Mouse (Mus musculus) liver, embryonic 15.5 days (tissue): ENCODE measurements around the gene Atg7. TPM values are rescaled to one million over a fixed set of nuclear protein-coding genes. Genes with fewer than 3 reads are reported as not detected.

Source experiments
- ATAC-seq: fragments of 200-750 bp; cut with Nextera tagmentation; 2 replicates; pipeline ENCODE4 v1.8.0; 2017; ENCODE audit warnings: moderate number of reproducible peaks, mild to moderate bottlenecking, moderate library complexity; ENCODE audit not compliant: insufficient read depth
- H3K27ac ChIP-seq: fragments of 300-500 bp; sonication (generic); replicated peaks from 2 replicates; pipeline ENCODE4 v1.5.1; 2015; ENCODE audit warnings: mild to moderate bottlenecking, inconsistent platforms
- H3K27me3 ChIP-seq: fragments of 300-500 bp; sonication (generic); 2 replicates; pipeline ENCODE4 v1.6.1; 2015; ENCODE audit warnings: mild to moderate bottlenecking, inconsistent platforms
- H3K36me3 ChIP-seq: fragments of 300-500 bp; sonication (generic); replicated peaks from 2 replicates; pipeline ENCODE4 v1.6.1; 2015; ENCODE audit warnings: moderate library complexity, mild to moderate bottlenecking, inconsistent platforms
- H3K4me1 ChIP-seq: fragments of 300-500 bp; sonication (generic); replicated peaks from 2 replicates; pipeline ENCODE4 v1.6.1; 2015; ENCODE audit warnings: inconsistent platforms
- H3K4me2 ChIP-seq: fragments of 300-500 bp; sonication (generic); 2 replicates; pipeline ENCODE4 v1.6.1; 2015; ENCODE audit warnings: moderate library complexity, mild to moderate bottlenecking, inconsistent platforms
- H3K4me3 ChIP-seq: fragments of 300-500 bp; sonication (generic); replicated peaks from 2 replicates; pipeline ENCODE4 v1.5.1; 2015; ENCODE audit warnings: mild to moderate bottlenecking, inconsistent platforms
- H3K9ac ChIP-seq: fragments of 300-500 bp; sonication (generic); 2 replicates; pipeline ENCODE4 v1.6.1; 2015; ENCODE audit warnings: moderate library complexity, mild to moderate bottlenecking, inconsistent platforms
- H3K9me3 ChIP-seq: fragments of 300-500 bp; sonication (generic); replicated peaks from 2 replicates; pipeline ENCODE4 v1.6.1; 2016; ENCODE audit warnings: inconsistent platforms
- WGBS: fragments of 180-500 bp; shearing (Covaris S2); methylation state at CpG from one replicate; pipeline ENCODE4 v1.1.7; 2015; ENCODE audit warnings: mixed read lengths; ENCODE audit not compliant: insufficient replicate concordance; 5-methylcytosine and 5-hydroxymethylcytosine counted together
- polyA plus RNA-seq: library from polyadenylated mRNA; unstranded; fragments of >200 nt; fragmentation: Nextera tagmentation; extraction: Ambion mirVana; gene quantifications from 2 replicates; pipeline ENCODE4 v1.2.1, GENCODE M21; 2015

Gene Atg7
- polyA plus RNA-seq, 1 experiment from 2014 or later: 12.5 TPM

GRCm38 (mm10) chr6:114893427-114894209, 250.7 kb downstream of the Atg7 start:
- Histone ChIP-seq H3K4me2 (peak overlapping the region; percentile 43), H3K9me3 (no peaks in the 10 kb centered on the region), H3K4me3 (no peak overlapping the region), H3K27me3 (no peaks in the 10 kb centered on the region), H3K9ac (peak overlapping the region; percentile 8; the same call in 1 of the 2 replicates), H3K36me3 (peaks cover 2% of the 10 kb centered on the region; the same call in 1 of the 2 replicates), H3K4me1 (peaks cover 59% of the 10 kb centered on the region), H3K27ac (peak overlapping the region; percentile 70)
- WGBS: 26% methylated on average over 20 of the region's 20 CpGs
- ATAC-seq: peak; percentile 81

GRCm38 (mm10) chr6:114894548-114895106, 251.7 kb downstream of the Atg7 start:
- Histone ChIP-seq H3K27me3 (no peaks in the 10 kb centered on the region), H3K27ac (peak overlapping the region; percentile 70), H3K36me3 (no peaks in the 10 kb centered on the region; the same call in 1 of the 2 replicates), H3K4me3 (no peak overlapping the region), H3K4me2 (peak overlapping the region; percentile 43), H3K9ac (no peak overlapping the region), H3K9me3 (no peaks in the 10 kb centered on the region), H3K4me1 (peaks cover 59% of the 10 kb centered on the region)
- WGBS: 25% methylated on average over 4 of the region's 4 CpGs
- peak; percentile 39 for ATAC-seq

- H3K4me1 ChIP-seq: peaks cover 62% of the 10 kb centered on the region
- no peaks in the 10 kb centered on the region for H3K9me3 ChIP-seq
- H3K9ac ChIP-seq: no peak overlapping the region
- no peaks in the 10 kb centered on the region; the same call in 1 of the 2 replicates for H3K36me3 ChIP-seq
- no peaks in the 10 kb centered on the region for H3K27me3 ChIP-seq
- H3K4me3 ChIP-seq: no peak overlapping the region
- 77% methylated on average over 7 of the region's 7 CpGs for WGBS
- H3K27ac ChIP-seq: no peak overlapping the region
- no peak overlapping the region for H3K4me2 ChIP-seq
- no peak for ATAC-seq
Observed at GRCm38 (mm10) chr6:114895191-114895590, 252.3 kb downstream of the Atg7 start.

DNA sequence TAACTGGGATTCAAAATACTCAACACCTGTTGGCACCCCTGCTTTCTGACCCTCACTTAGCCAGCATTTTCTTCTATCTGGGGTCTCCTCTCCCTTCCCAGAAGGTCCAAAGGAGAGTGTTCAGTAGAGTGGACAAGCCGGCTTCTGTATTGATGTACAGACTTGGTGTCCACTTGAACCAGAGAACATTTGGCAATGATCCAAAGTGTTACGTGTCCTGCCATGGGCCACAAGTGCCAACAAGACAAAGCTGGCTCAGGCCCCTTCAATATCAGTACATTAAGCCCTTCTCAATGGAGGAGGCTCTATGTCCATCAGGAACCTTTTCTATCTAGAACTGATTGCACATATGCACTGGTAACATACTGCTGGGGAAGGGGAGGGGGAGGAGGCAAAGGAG, 253.4 kb downstream of the Atg7 start:
- Histone ChIP-seq H3K9ac (no peak overlapping the region), H3K9me3 (no peaks in the 10 kb centered on the region), H3K36me3 (no peaks in the 10 kb centered on the region; the same call in 1 of the 2 replicates), H3K4me2 (no peak overlapping the region), H3K4me1 (peaks cover 62% of the 10 kb centered on the region), H3K27me3 (no peaks in the 10 kb centered on the region), H3K4me3 (no peak overlapping the region), H3K27ac (no peak overlapping the region)
- ATAC-seq: no peak
- WGBS: 68% methylated on average over 2 of the region's 2 CpGs

DNA sequence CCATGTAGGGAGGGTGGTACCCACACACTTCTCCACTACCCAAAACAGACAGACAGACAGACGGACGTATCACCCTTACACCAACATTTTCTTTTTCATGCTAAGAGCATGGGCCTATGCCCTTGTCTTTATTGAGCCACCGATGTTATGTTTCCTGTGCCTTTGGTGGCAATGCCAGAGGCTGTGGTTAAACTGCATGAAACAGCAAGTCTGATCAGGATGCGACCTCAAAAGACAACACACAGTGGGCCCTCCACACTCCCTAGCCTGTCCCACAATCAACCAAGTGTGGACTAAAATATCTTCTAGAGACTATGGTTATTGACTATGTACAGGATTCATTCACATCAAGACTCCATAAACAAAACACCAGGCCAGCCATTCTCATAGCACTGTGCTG, 256.1 kb downstream of the Atg7 start:
- H3K36me3 ChIP-seq: no peaks in the 10 kb centered on the region; the same call in 1 of the 2 replicates
- H3K4me3 ChIP-seq: no peak overlapping the region
- H3K4me1 ChIP-seq: peaks cover 64% of the 10 kb centered on the region
- no peaks in the 10 kb centered on the region for H3K9me3 ChIP-seq
- ATAC-seq: no peak
- WGBS: 48% methylated on average over 4 of the region's 4 CpGs
- no peaks in the 10 kb centered on the region for H3K27me3 ChIP-seq
- no peak overlapping the region for H3K4me2 ChIP-seq
- 0 out of 2 replicates have a peak overlapping the region, but pooled peaks have one; percentile 3 for H3K27ac ChIP-seq
- no peak overlapping the region for H3K9ac ChIP-seq

- Histone ChIP-seq H3K27me3 (no peaks in the 10 kb centered on the region), H3K9ac (no peak overlapping the region), H3K9me3 (no peaks in the 10 kb centered on the region), H3K4me2 (0 out of 2 replicates have a peak overlapping the region, but pooled peaks have one; percentile 67), H3K4me1 (peaks cover 64% of the 10 kb centered on the region), H3K36me3 (no peaks in the 10 kb centered on the region; the same call in 1 of the 2 replicates), H3K27ac (0 out of 2 replicates have a peak overlapping the region, but pooled peaks have one; percentile 3), H3K4me3 (no peak overlapping the region)
- no peak for ATAC-seq
- 47% methylated on average over 7 of the region's 7 CpGs for WGBS
Observed at GRCm38 (mm10) chr6:114899652-114900051, 256.8 kb downstream of the Atg7 start.

- WGBS: 67% methylated on average over 10 of the region's 10 CpGs
- Histone ChIP-seq H3K4me1 (peaks cover 65% of the 10 kb centered on the region), H3K27me3 (no peaks in the 10 kb centered on the region), H3K27ac (peak overlapping the region; percentile 87; the same call in 1 of the 2 replicates), H3K36me3 (no peaks in the 10 kb centered on the region; the same call in 1 of the 2 replicates), H3K4me2 (peak overlapping the region; percentile 67; the same call in 1 of the 2 replicates), H3K9ac (no peak overlapping the region), H3K4me3 (no peak overlapping the region), H3K9me3 (no peaks in the 10 kb centered on the region)
- no peak for ATAC-seq
Observed at GRCm38 (mm10) chr6:114900194-114900593, 257.3 kb downstream of the Atg7 start.

GRCm38 (mm10) chr6:114901321-114901824, 258.5 kb downstream of the Atg7 start:
- 5% methylated on average over 12 of the region's 12 CpGs for WGBS
- Histone ChIP-seq H3K36me3 (no peaks in the 10 kb centered on the region; the same call in 1 of the 2 replicates), H3K4me3 (peak overlapping the region; percentile 27), H3K4me2 (peak overlapping the region; percentile 67), H3K4me1 (peaks cover 77% of the 10 kb centered on the region), H3K27me3 (no peaks in the 10 kb centered on the region), H3K9me3 (no peaks in the 10 kb centered on the region), H3K9ac (peak overlapping the region; percentile 39), H3K27ac (peak overlapping the region; percentile 87)
- ATAC-seq: peak; percentile 90

DNA sequence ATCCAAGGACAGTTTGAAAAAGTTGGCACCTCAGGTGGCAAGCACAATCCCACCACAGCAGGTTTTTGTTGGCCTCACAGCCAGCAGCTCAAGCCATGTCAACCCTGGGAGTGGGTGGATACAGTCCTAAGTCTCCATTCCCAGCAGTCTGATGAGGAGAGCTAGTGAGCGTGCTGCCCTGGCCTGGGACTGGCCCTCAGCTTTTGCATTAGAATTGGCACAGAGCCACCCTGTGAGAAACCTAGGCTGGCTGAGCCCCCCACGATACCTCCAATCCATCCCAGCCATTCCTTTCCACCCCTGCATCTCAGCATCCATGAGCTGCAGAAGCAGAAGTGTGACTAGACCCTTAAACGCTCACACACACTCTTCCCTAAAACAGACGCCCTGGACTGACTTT, 259.0 kb downstream of the Atg7 start:
- 19% methylated on average over 4 of the region's 4 CpGs for WGBS
- ATAC-seq: no peak; the same call in 1 of the 2 replicates
- Histone ChIP-seq H3K9ac (no peak overlapping the region), H3K36me3 (no peaks in the 10 kb centered on the region; the same call in 1 of the 2 replicates), H3K27ac (peak overlapping the region; percentile 87), H3K9me3 (no peaks in the 10 kb centered on the region), H3K4me3 (no peak overlapping the region; the same call in 1 of the 2 replicates), H3K4me1 (peaks cover 77% of the 10 kb centered on the region), H3K27me3 (no peaks in the 10 kb centered on the region), H3K4me2 (peak overlapping the region; percentile 67)

- no peaks in the 10 kb centered on the region; the same call in 1 of the 2 replicates for H3K36me3 ChIP-seq
- no peak overlapping the region for H3K9ac ChIP-seq
- H3K4me2 ChIP-seq: no peak overlapping the region
- H3K4me1 ChIP-seq: peaks cover 87% of the 10 kb centered on the region
- H3K27me3 ChIP-seq: no peaks in the 10 kb centered on the region
- ATAC-seq: no peak
- no peak overlapping the region for H3K4me3 ChIP-seq
- 37% methylated on average over 6 of the region's 6 CpGs for WGBS
- H3K27ac ChIP-seq: no peak overlapping the region
- no peaks in the 10 kb centered on the region for H3K9me3 ChIP-seq
Observed at GRCm38 (mm10) chr6:114904233-114904632, 261.3 kb downstream of the Atg7 start.

- H3K4me3 ChIP-seq: no peak overlapping the region
- no peaks in the 10 kb centered on the region for H3K27me3 ChIP-seq
- H3K9ac ChIP-seq: no peak overlapping the region
- no peak overlapping the region for H3K4me2 ChIP-seq
- ATAC-seq: no peak
- WGBS: 79% methylated on average over 3 of the region's 3 CpGs
- no peaks in the 10 kb centered on the region; the same call in 1 of the 2 replicates for H3K36me3 ChIP-seq
- H3K27ac ChIP-seq: no peak overlapping the region
- H3K9me3 ChIP-seq: no peaks in the 10 kb centered on the region
- peaks cover 81% of the 10 kb centered on the region for H3K4me1 ChIP-seq
Observed at GRCm38 (mm10) chr6:114904818-114905217, 261.9 kb downstream of the Atg7 start.
